Mouse (Mus musculus): ENCODE results near the gene Chd9.

DNA sequence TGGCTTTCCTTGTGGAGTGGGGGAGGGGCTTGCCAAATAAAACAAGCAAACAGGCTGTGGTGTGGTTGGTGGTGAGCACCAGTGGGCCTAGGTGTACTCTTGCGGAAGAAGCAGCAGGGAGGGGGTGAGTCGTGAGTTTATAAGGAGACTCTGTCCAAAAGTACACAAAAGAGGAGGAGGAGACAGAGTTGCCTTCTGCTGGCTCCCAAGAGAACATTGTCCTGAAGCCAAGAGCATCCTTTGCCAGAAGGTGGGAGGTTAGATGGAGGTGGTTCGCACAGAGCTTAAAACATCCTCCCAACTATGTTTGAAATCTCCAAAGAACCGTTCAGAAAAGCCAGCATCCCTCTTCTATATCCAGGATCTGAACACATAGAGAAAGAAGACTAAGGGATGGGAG is 40.2 kb downstream of the Chd9 start:
- TF ChIP-seq CTCF (IDR thresholded peaks at IDR 0.05; ENCODE audit: low read depth, low read length) (no peak), POLR2A (IDR thresholded peaks at IDR 0.05; ENCODE audit: insufficient read depth, low read length) (no peak)

All from ES-Bruce4 (cell line).